Mouse (Mus musculus) ES-Bruce4 (cell line): Measurements from ENCODE around the gene Cacna1d.

Experiments used
- CTCF ChIP-seq: IDR thresholded peaks from one replicate; pipeline ENCODE4 v1.8.1; 2011; ENCODE audit warnings: low read depth, low read length
- POLR2A ChIP-seq: IDR thresholded peaks from one replicate; pipeline ENCODE4 v1.8.1; 2011; ENCODE audit warnings: low read length; ENCODE audit not compliant: insufficient read depth

- TF ChIP-seq POLR2A, result no peak
- TF ChIP-seq CTCF, result no peak
Observed at GRCm38 (mm10) chr14:30498202-30498601, 6.9 kb upstream of the Cacna1d start.
